Mouse (Mus musculus) heart, postnatal 0 days (tissue): ENCODE results near the gene Gm14085. TPM values are rescaled to one million over a fixed set of nuclear protein-coding genes. Genes with fewer than 3 reads are reported as not detected.

Experiments used
- ATAC-seq: fragments of 200-750 bp; cut with Nextera tagmentation; 2 replicates; pipeline ENCODE4 v1.8.0; 2017; ENCODE audit warnings: low read depth, moderate number of reproducible peaks, moderate library complexity; ENCODE audit not compliant: insufficient read depth
- DNase-seq: peaks from one replicate; pipeline ENCODE4 v3.0.0-alpha.2; 2016; ENCODE audit warnings: low spot score
- H3K27ac ChIP-seq: fragments of 300-500 bp; sonication (generic); 2 replicates; pipeline ENCODE4 v1.5.1; 2014; ENCODE audit warnings: low read depth, mild to moderate bottlenecking
- H3K27me3 ChIP-seq: fragments of 300-500 bp; sonication (generic); 2 replicates; pipeline ENCODE4 v1.6.1; 2014; ENCODE audit warnings: low read length, mixed read lengths; ENCODE audit not compliant: control insufficient read depth, insufficient read depth
- H3K36me3 ChIP-seq: fragments of 300-500 bp; sonication (generic); replicated peaks from 2 replicates; pipeline ENCODE4 v1.6.1; 2014; ENCODE audit warnings: low read length, mixed read lengths; ENCODE audit not compliant: control insufficient read depth, insufficient read depth
- H3K4me1 ChIP-seq: fragments of 300-500 bp; sonication (generic); 2 replicates; pipeline ENCODE4 v1.6.1; 2014; ENCODE audit warnings: antibody characterized with exemption; ENCODE audit not compliant: control insufficient read depth, insufficient read depth
- H3K4me2 ChIP-seq: fragments of 300-500 bp; sonication (generic); 2 replicates; pipeline ENCODE4 v1.6.1; 2014; ENCODE audit warnings: low read depth, mild to moderate bottlenecking, low read length, moderate library complexity
- H3K4me3 ChIP-seq: fragments of 300-500 bp; sonication (generic); 2 replicates; pipeline ENCODE4 v1.5.1; 2014; ENCODE audit warnings: low read depth, low read length
- H3K9ac ChIP-seq: fragments of 300-500 bp; sonication (generic); replicated peaks from 2 replicates; pipeline ENCODE4 v1.6.1; 2014; ENCODE audit warnings: low read depth, low read length, mixed read lengths
- H3K9me3 ChIP-seq: fragments of 300-500 bp; sonication (generic); replicated peaks from 2 replicates; pipeline ENCODE4 v1.6.1; 2016; ENCODE audit warnings: low read length; ENCODE audit not compliant: control insufficient read depth
- CTCF ChIP-seq: IDR thresholded peaks from 2 replicates; pipeline ENCODE4 v1.5.1; 2016; ENCODE audit warnings: antibody characterized with exemption, control low read depth, low read depth
- EP300 ChIP-seq: IDR thresholded peaks from 2 replicates; pipeline ENCODE4 v1.6.1; 2016; ENCODE audit warnings: antibody characterized with exemption, low read depth
- WGBS: fragments of 180-500 bp; shearing (Covaris S2); extraction: QIAGEN DNeasy Blood & Tissue Kit; methylation state at CpG from one replicate; pipeline ENCODE4 v1.1.7; 2014; 5-methylcytosine and 5-hydroxymethylcytosine counted together
- polyA plus RNA-seq: library from polyadenylated mRNA; unstranded; fragments of >200 nt; fragmentation: Nextera tagmentation; extraction: Ambion mirVana; gene quantifications from 2 replicates; pipeline ENCODE4 v1.2.1, GENCODE M21; 2015
- total RNA-seq: library from RNA; depleted of rRNA; stranded (reverse); fragments of >200 nt; gene quantifications from 2 replicates; pipeline ENCODE4 v1.2.3, GENCODE M21; 2014; ENCODE audit warnings: low replicate concordance

The Gm14085 gene
- total and polyA plus RNA-seq, 2 experiments from 2014 or later: not detected

DNA sequence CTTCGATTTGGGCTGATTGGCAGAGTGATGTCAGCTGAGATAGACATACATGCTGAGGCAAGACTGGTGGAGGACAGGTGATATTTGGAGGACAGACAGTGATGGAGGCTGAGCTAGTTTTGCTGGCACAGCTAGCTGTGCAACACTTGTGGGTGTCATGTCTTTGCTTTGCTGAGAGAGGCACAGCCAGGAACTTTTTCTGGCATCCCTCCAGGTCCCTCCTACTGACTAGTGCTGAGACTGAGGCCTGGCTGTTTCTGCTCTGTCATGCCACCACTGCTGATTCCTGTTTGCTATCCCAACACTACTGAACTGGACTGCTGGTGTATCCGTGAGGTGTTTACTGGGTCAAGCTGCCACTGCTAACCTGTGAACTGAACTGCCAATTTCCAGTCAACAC is 48.6 kb downstream of the Gm14085 start:
- 65% methylated on average over 2 of the region's 2 CpGs for WGBS
- ATAC-seq: no peak
- Histone ChIP-seq H3K27me3 (no peaks in the 10 kb centered on the region), H3K4me2 (no peak overlapping the region), H3K4me3 (no peak overlapping the region), H3K9ac (no peak overlapping the region), H3K27ac (no peak overlapping the region), H3K4me1 (no peaks in the 10 kb centered on the region), H3K36me3 (no peaks in the 10 kb centered on the region), H3K9me3 (no peaks in the 10 kb centered on the region)
- no peak for TF ChIP-seq CTCF
- no peak for TF ChIP-seq EP300
- DNase-seq: no peak

DNA sequence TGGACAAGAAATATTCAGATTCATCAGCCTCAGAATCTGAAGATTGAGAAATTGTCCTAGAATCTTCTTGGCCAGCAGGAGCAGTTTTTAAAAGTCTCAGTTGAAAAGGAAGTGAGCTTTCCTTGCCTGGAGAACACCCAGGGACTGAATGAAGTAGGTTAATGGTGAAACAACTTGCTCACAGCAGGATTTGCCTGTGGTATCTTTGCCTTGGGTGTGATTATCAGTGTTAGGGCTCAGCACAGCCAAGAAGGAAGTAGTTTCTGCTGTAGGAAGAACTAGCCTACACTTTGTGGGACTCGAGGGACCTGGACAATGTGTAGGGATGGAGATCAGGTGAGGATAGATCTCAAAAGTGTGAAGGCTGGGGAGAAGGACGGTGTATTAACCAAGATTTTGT is 49.9 kb downstream of the Gm14085 start:
- Histone ChIP-seq H3K27me3 (no peaks in the 10 kb centered on the region), H3K4me1 (no peaks in the 10 kb centered on the region), H3K9ac (no peak overlapping the region), H3K27ac (no peak overlapping the region), H3K4me2 (no peak overlapping the region), H3K4me3 (no peak overlapping the region), H3K36me3 (no peaks in the 10 kb centered on the region), H3K9me3 (no peaks in the 10 kb centered on the region)
- 59% methylated on average over 2 of the region's 2 CpGs for WGBS
- DNase-seq (no peak), ATAC-seq (no peak)
- no peak for TF ChIP-seq CTCF

DNA sequence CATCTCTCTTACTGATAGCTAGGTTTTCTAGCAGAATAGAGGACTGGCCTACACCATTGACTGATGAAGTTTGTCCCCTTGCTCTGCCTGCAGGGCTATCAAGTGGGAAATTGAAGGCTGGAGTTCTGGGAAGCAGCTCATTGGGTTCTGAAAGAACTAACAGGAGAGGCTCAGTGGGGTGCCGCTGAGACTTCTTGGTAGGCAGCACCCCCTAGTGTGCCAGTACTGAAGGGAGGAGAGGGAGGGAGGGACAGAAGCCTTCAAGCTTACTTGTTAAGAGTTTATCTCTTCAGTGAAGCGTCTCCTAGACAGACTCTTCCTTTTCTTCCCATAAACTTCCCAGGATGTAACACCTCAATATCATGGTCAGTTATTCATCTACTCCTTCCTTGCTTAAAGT is 73.6 kb downstream of the Gm14085 start:
- H3K9ac ChIP-seq: no peak overlapping the region
- no peak overlapping the region for H3K4me3 ChIP-seq
- TF ChIP-seq CTCF: peak; percentile 72
- TF ChIP-seq EP300: no peak
- no peaks in the 10 kb centered on the region for H3K27me3 ChIP-seq
- no peak overlapping the region for H3K4me2 ChIP-seq
- no peaks in the 10 kb centered on the region for H3K9me3 ChIP-seq
- H3K27ac ChIP-seq: no peak overlapping the region
- 7% methylated on average over 2 of the region's 2 CpGs for WGBS
- DNase-seq (peak; percentile 22), ATAC-seq (no peak; the same call in 1 of the 2 replicates)
- H3K36me3 ChIP-seq: no peaks in the 10 kb centered on the region
- no peaks in the 10 kb centered on the region for H3K4me1 ChIP-seq

DNA sequence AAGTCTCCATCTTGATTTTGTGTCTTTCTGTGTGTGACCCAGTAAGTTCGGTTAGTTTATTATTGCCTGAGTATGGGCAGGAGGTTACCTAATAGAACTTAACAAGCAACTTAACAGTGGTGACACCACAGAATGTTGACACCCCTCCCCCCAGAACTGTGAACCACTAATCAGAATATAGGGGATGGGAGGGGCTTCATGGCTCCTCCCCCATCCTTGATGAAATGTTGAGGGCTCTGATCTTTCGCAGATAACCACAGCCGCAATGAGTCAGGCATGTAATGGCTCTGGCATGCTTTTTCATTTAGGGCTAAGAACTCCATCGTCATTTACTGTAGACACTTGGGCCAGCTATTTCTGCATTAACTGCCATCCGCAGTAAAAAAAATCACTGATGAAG is 76.5 kb downstream of the Gm14085 start:
- Histone ChIP-seq H3K9ac (no peak overlapping the region), H3K27me3 (no peaks in the 10 kb centered on the region), H3K9me3 (no peaks in the 10 kb centered on the region), H3K36me3 (no peaks in the 10 kb centered on the region), H3K4me2 (no peak overlapping the region), H3K4me3 (no peak overlapping the region), H3K4me1 (no peaks in the 10 kb centered on the region), H3K27ac (no peak overlapping the region)
- DNase-seq: no peak
- ATAC-seq: no peak
- 77% methylated on average over 5 of the region's 5 CpGs for WGBS
- TF ChIP-seq EP300: no peak
- no peak for TF ChIP-seq CTCF

DNA sequence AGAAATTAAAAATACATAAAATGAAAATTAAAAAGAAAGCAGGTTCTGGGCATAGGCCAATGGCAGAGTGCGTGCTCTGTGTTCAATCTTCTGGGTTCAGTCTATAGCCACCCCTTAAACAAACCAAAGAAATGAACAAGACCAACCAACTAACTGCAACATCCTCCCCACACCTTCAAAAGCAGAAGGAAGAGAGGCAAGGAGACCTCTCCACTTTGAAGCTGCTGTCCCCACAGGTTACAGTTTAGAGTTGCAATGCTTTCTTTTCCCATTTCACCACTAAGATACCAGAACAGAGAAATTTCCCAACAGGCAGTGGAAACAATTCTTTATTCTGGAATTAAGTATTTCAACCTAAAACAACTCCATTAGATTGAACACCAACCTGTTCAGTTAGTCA is 77.5 kb downstream of the Gm14085 start:
- DNase-seq: no peak
- no peak for ATAC-seq
- Histone ChIP-seq H3K36me3 (no peaks in the 10 kb centered on the region), H3K9ac (no peak overlapping the region), H3K4me3 (no peak overlapping the region), H3K4me1 (no peaks in the 10 kb centered on the region), H3K27ac (no peak overlapping the region), H3K27me3 (no peaks in the 10 kb centered on the region), H3K9me3 (no peaks in the 10 kb centered on the region), H3K4me2 (no peak overlapping the region)
- 86% methylated on average over 1 of the region's 1 CpGs for WGBS
- no peak for TF ChIP-seq EP300
- no peak for TF ChIP-seq CTCF

DNA sequence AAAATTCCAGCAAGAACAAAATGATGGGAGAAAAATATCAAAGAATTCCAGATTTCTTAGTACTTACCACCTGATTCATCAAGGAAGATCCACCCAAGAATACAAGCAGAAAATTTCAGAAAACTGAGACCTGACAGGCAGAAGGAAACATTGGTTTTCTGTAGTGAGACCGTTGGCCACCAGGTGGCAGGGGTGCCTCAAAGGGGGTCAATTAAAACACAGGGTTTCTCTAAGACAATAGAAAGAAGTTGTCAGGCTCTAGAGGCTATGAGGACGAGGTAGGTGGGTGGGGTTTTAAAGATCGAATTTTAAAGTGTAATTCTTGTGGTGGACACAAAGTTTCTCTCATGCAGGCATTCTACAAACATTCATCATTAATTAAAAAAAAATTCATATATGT is 84.7 kb downstream of the Gm14085 start:
- H3K36me3 ChIP-seq: no peaks in the 10 kb centered on the region

More for the DNA sequence above, 84.7 kb downstream of the Gm14085 start:
- H3K27me3 ChIP-seq: no peaks in the 10 kb centered on the region
- DNase-seq (peak; percentile 55), ATAC-seq (no peak; the same call in 1 of the 2 replicates)
- 4% methylated on average over 3 of the region's 3 CpGs for WGBS
- H3K9ac ChIP-seq: no peak overlapping the region
- H3K4me3 ChIP-seq: no peak overlapping the region
- no peak overlapping the region for H3K27ac ChIP-seq
- no peaks in the 10 kb centered on the region for H3K4me1 ChIP-seq
- no peaks in the 10 kb centered on the region for H3K9me3 ChIP-seq
- TF ChIP-seq CTCF: peak; percentile 85
- TF ChIP-seq EP300: no peak
- no peak overlapping the region for H3K4me2 ChIP-seq
